Mouse (Mus musculus) neural tube, embryonic 11.5 days (tissue): Measurements from ENCODE around the gene Myh3. TPM values are rescaled to one million over a fixed set of nuclear protein-coding genes. Genes with fewer than 3 reads are reported as not detected.

Source experiments
- ATAC-seq: fragments of 200-750 bp; cut with Nextera tagmentation; 2 replicates; pipeline ENCODE4 v1.8.0; 2017; ENCODE audit warnings: moderate number of reproducible peaks, mild to moderate bottlenecking, moderate TSS enrichment, moderate library complexity; ENCODE audit not compliant: insufficient read depth, low FRiP score, low TSS enrichment
- DNase-seq: peaks from one replicate; pipeline ENCODE4 v3.0.0-alpha.2; 2015; ENCODE audit warnings: low spot score
- H3K27ac ChIP-seq: fragments of 300-500 bp; sonication (generic); 2 replicates; pipeline ENCODE4 v1.5.1; 2014; ENCODE audit warnings: low read depth, mild to moderate bottlenecking, low read length
- H3K27me3 ChIP-seq: fragments of 300-500 bp; sonication (generic); 2 replicates; pipeline ENCODE4 v1.6.1; 2014; ENCODE audit warnings: mild to moderate bottlenecking, low read length, mixed read lengths; ENCODE audit not compliant: control insufficient read depth, insufficient read depth
- H3K36me3 ChIP-seq: fragments of 300-500 bp; sonication (generic); 2 replicates; pipeline ENCODE4 v1.6.1; 2014; ENCODE audit warnings: mild to moderate bottlenecking, low read length, moderate library complexity, mixed read lengths; ENCODE audit not compliant: control insufficient read depth, insufficient read depth
- H3K4me1 ChIP-seq: fragments of 300-500 bp; sonication (generic); 2 replicates; pipeline ENCODE4 v1.6.1; 2014; ENCODE audit warnings: low read length, mixed read lengths; ENCODE audit not compliant: control insufficient read depth, insufficient read depth
- H3K4me2 ChIP-seq: fragments of 300-500 bp; sonication (generic); 2 replicates; pipeline ENCODE4 v1.6.1; 2014; ENCODE audit warnings: low read depth, mild to moderate bottlenecking, moderate library complexity
- H3K4me3 ChIP-seq: fragments of 300-500 bp; sonication (generic); 2 replicates; pipeline ENCODE4 v1.5.1; 2014; ENCODE audit warnings: low read depth, low read length
- H3K9ac ChIP-seq: fragments of 300-500 bp; sonication (generic); 2 replicates; pipeline ENCODE4 v1.6.1; 2014; ENCODE audit warnings: mild to moderate bottlenecking, low read length
- H3K9me3 ChIP-seq: fragments of 300-500 bp; sonication (generic); 2 replicates; pipeline ENCODE4 v1.6.1; 2016; ENCODE audit warnings: low read length; ENCODE audit not compliant: control insufficient read depth
- WGBS: fragments of 180-500 bp; shearing (Covaris S2); extraction: QIAGEN DNeasy Blood & Tissue Kit; methylation state at CpG from one replicate; pipeline ENCODE4 v1.1.7; 2014; 5-methylcytosine and 5-hydroxymethylcytosine counted together
- polyA plus RNA-seq: library from polyadenylated mRNA; unstranded; fragments of >200 nt; fragmentation: Nextera tagmentation; extraction: Ambion mirVana; gene quantifications from 2 replicates; pipeline ENCODE4 v1.2.1, GENCODE M21; 2014

Myh3 gene
- polyA plus RNA-seq, 1 experiment from 2014 or later = 29.9 TPM

DNA sequence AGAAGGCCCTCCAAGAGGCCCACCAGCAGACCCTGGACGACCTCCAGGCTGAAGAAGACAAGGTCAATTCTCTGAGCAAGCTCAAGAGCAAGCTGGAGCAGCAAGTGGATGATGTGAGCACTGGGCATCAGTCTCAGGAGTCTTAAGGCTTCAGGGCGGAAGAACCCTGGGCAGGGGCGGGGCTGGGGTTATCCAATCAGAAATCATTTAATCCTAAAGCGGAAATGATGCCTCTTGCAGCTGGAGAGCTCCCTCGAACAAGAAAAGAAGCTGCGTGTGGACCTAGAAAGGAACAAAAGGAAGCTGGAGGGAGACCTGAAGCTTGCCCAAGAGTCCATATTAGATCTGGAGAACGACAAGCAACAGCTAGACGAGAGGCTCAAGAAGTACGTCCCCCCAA is 15.1 kb downstream of the Myh3 start:
- H3K27ac ChIP-seq = no peak overlapping the region
- no peak for ATAC-seq
- H3K4me2 ChIP-seq = no peak overlapping the region
- 74% methylated on average over 9 of the region's 9 CpGs for WGBS
- H3K4me3 ChIP-seq = no peak overlapping the region
- H3K9me3 ChIP-seq = no peaks in the 10 kb centered on the region
- H3K9ac ChIP-seq = no peak overlapping the region
- no peaks in the 10 kb centered on the region for H3K27me3 ChIP-seq
- no peak for DNase-seq
- H3K36me3 ChIP-seq = no peaks in the 10 kb centered on the region
- no peaks in the 10 kb centered on the region for H3K4me1 ChIP-seq

DNA sequence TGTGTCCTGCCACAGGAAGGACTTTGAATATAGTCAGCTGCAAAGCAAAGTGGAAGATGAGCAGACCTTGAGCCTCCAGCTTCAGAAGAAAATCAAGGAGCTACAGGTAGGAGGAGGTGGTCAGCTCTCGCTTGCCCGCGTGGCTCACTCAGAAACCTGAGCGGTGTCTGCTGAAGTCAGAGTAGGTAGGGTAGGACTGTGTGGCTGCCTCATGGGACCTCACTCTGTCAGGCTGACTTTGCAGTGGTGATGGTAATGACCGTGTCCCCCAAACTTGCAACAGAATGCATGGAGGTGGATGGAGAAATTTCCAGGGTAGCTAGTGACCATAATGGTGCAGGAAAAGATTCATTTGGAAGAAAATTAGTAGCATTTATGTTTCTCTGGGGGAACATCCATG is 15.6 kb downstream of the Myh3 start:
- H3K9me3 ChIP-seq = no peaks in the 10 kb centered on the region
- H3K4me1 ChIP-seq = no peaks in the 10 kb centered on the region
- no peak overlapping the region for H3K27ac ChIP-seq
- H3K9ac ChIP-seq = no peak overlapping the region
- DNase-seq = no peak
- 90% methylated on average over 5 of the region's 5 CpGs for WGBS
- no peaks in the 10 kb centered on the region for H3K36me3 ChIP-seq
- no peak overlapping the region for H3K4me2 ChIP-seq
- ATAC-seq = no peak
- H3K4me3 ChIP-seq = no peak overlapping the region
- no peaks in the 10 kb centered on the region for H3K27me3 ChIP-seq

DNA sequence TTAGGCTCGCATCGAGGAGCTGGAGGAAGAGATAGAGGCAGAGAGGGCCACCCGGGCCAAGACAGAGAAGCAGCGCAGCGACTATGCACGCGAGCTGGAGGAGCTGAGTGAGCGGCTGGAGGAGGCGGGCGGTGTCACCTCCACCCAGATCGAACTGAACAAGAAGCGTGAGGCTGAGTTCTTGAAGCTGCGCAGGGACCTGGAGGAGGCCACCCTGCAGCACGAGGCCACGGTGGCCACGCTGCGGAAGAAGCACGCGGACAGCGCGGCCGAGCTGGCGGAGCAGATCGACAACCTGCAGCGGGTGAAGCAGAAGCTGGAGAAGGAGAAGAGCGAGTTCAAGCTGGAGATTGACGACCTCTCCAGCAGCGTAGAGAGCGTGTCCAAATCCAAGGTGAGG is 16.4 kb downstream of the Myh3 start:
- H3K27me3 ChIP-seq = no peaks in the 10 kb centered on the region
- H3K4me2 ChIP-seq = no peak overlapping the region
- 76% methylated on average over 29 of the region's 29 CpGs for WGBS
- no peaks in the 10 kb centered on the region for H3K36me3 ChIP-seq
- no peaks in the 10 kb centered on the region for H3K4me1 ChIP-seq
- DNase-seq (no peak), ATAC-seq (no peak)
- H3K4me3 ChIP-seq = no peak overlapping the region
- no peak overlapping the region for H3K9ac ChIP-seq
- no peak overlapping the region for H3K27ac ChIP-seq
- H3K9me3 ChIP-seq = no peaks in the 10 kb centered on the region

DNA sequence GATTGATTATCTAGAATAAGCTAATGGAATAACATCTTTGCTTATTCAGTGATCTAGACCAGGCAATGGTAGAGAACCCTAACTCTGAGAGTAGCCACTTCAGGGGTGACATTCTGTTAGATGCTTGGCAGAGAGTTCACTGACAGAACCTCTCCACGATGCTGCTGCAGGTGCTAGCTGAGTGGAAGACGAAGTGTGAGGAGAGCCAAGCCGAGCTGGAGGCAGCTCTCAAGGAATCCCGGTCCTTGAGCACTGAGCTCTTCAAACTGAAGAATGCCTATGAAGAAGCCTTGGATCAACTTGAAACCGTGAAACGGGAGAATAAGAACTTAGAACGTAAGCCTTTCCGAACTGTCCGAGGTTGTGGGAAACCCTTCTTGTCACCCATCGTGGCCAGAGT is 19.6 kb downstream of the Myh3 start:
- WGBS = 93% methylated on average over 10 of the region's 10 CpGs
- H3K36me3 ChIP-seq = no peaks in the 10 kb centered on the region
- no peaks in the 10 kb centered on the region for H3K27me3 ChIP-seq
- H3K4me1 ChIP-seq = no peaks in the 10 kb centered on the region
- H3K9ac ChIP-seq = no peak overlapping the region
- H3K4me2 ChIP-seq = no peak overlapping the region
- H3K27ac ChIP-seq = no peak overlapping the region
- H3K4me3 ChIP-seq = no peak overlapping the region
- DNase-seq (no peak), ATAC-seq (no peak)
- H3K9me3 ChIP-seq = no peaks in the 10 kb centered on the region

DNA sequence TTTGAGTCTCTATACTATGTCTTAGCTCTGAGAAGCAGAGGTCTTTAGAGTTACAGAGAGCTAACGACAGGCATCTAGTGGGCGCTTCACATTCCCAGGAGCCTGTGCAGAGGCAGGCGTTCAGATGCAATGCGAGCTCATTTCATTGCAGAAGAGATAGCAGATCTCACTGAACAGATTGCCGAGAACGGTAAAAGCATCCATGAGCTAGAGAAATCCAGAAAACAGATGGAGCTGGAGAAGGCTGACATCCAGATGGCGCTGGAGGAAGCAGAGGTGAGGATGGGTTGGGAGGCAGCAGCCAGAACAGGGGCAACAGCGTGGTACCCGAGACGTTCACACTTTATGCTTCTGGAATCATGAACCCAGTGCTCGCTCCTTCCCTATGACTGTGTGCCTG is 20.3 kb downstream of the Myh3 start:
- ATAC-seq (no peak), DNase-seq (no peak)
- H3K9ac ChIP-seq = no peak overlapping the region
- no peaks in the 10 kb centered on the region for H3K4me1 ChIP-seq
- no peaks in the 10 kb centered on the region for H3K9me3 ChIP-seq
- H3K36me3 ChIP-seq = no peaks in the 10 kb centered on the region
- no peak overlapping the region for H3K4me2 ChIP-seq
- H3K4me3 ChIP-seq = no peak overlapping the region
- no peaks in the 10 kb centered on the region for H3K27me3 ChIP-seq
- 88% methylated on average over 11 of the region's 11 CpGs for WGBS
- no peak overlapping the region for H3K27ac ChIP-seq

DNA sequence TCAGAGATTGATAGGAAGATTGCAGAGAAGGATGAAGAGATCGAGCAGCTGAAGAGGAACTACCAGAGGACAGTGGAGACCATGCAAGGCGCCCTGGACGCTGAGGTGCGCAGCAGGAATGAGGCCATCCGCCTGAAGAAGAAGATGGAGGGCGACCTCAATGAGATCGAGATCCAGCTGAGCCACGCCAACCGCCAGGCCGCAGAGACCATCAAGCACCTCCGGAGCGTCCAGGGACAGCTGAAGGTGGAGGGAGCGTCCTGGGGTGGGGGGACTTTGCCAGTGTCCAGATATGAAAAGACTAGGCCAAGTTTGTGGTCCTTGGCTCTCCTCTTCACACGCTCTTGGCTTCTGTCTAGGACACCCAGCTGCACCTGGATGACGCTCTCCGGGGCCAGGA is 21.1 kb downstream of the Myh3 start:
- Histone ChIP-seq H3K4me1 (no peaks in the 10 kb centered on the region), H3K4me2 (no peak overlapping the region), H3K9ac (no peak overlapping the region), H3K4me3 (no peak overlapping the region), H3K27ac (no peak overlapping the region), H3K9me3 (no peaks in the 10 kb centered on the region), H3K36me3 (no peaks in the 10 kb centered on the region), H3K27me3 (no peaks in the 10 kb centered on the region)
- no peak for DNase-seq
- ATAC-seq = no peak
- 93% methylated on average over 16 of the region's 16 CpGs for WGBS

DNA sequence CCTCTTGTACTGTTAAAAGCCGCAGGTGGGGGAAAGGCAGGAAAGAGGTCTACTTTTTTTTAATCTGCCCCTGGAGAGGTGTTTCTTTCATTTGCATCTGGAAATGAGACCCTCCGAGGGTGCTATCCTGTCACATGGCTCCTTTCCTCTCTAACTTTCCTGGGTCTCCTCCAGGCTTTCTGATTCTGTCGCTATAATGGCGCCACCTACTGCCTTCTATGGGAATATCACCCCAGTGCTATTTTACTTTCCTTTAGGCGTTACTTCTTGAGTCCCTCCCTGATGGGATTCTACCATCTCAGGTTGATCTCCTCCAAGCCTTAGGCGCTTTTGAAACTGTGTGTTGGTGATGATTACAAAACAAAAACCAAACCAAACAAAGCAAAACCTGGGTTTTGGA is 22.1 kb downstream of the Myh3 start:
- Histone ChIP-seq H3K4me1 (no peaks in the 10 kb centered on the region), H3K9me3 (no peaks in the 10 kb centered on the region), H3K4me2 (no peak overlapping the region), H3K9ac (no peak overlapping the region), H3K27me3 (no peaks in the 10 kb centered on the region), H3K4me3 (no peak overlapping the region), H3K36me3 (no peaks in the 10 kb centered on the region), H3K27ac (no peak overlapping the region)
- ATAC-seq (no peak), DNase-seq (no peak)
- 35% methylated on average over 6 of the region's 6 CpGs for WGBS

DNA sequence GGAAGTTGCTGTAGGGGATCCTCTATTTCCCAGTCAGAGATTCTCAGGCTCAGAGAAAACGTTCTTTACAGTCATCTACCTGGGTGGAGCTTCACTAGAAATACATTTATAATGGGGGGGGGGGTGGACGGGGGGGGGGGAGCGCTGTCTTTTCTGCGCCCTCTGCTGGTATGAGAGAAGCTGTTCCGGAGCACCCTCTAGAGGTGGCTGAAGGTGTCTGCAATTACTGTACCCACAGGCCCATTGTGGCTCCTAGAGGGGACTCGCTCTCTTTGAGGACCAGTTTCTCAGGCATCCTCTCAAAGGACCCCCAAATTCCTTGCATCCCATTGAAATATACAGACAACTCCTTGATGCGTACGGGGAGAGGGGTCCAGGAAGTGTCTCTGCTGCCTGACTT is 23.6 kb downstream of the Myh3 start:
- Histone ChIP-seq H3K36me3 (no peaks in the 10 kb centered on the region), H3K27me3 (no peaks in the 10 kb centered on the region), H3K4me2 (no peak overlapping the region), H3K9me3 (no peaks in the 10 kb centered on the region), H3K4me3 (no peak overlapping the region), H3K27ac (no peak overlapping the region), H3K4me1 (no peaks in the 10 kb centered on the region), H3K9ac (no peak overlapping the region)
- DNase-seq (no peak), ATAC-seq (no peak)
- WGBS = 37% methylated on average over 8 of the region's 8 CpGs

DNA sequence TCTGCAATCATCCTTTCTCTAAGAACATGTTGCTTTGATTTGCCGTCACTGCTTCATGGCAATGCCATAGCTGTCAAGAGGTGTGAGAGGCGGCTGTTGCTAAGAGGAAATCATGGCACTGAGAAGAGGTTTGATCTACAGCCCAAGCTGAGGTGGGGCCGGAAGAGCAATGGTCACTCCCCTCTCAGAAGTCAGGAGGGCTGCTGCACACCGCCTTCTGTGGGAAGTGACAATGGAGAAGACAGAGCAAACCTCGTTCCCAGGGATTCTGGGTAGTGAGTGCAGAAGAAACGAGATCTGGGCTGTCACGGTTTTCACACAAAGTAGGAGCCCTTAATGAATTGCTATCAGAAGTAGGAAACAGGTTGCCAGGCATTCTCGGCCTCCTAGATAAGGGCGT is 25.2 kb downstream of the Myh3 start:
- H3K36me3 ChIP-seq = no peaks in the 10 kb centered on the region
- no peaks in the 10 kb centered on the region for H3K4me1 ChIP-seq
- H3K27me3 ChIP-seq = no peaks in the 10 kb centered on the region
- WGBS = 88% methylated on average over 9 of the region's 9 CpGs
- no peak overlapping the region for H3K4me2 ChIP-seq
- no peak overlapping the region for H3K4me3 ChIP-seq
- H3K9me3 ChIP-seq = no peaks in the 10 kb centered on the region
- ATAC-seq = no peak
- DNase-seq = no peak
- no peak overlapping the region for H3K9ac ChIP-seq
- H3K27ac ChIP-seq = no peak overlapping the region
